Mouse (Mus musculus) myocyte (in vitro differentiated cells): ENCODE measurements around the gene Gm28230. TPM values are rescaled to one million over a fixed set of nuclear protein-coding genes. Genes with fewer than 3 reads are reported as not detected.

Experiments used
- H3K27me3 ChIP-seq: one replicate; pipeline ENCODE4 v1.6.1; 2011; ENCODE audit not compliant: control insufficient read depth, insufficient read depth, insufficient read length
- H3K36me3 ChIP-seq: one replicate; pipeline ENCODE4 v1.6.1; 2011; ENCODE audit not compliant: control insufficient read depth, insufficient read depth
- H3K4me2 ChIP-seq: one replicate; pipeline ENCODE4 v1.6.1; 2011; ENCODE audit warnings: low read depth, control low read depth
- H3K4me3 ChIP-seq: one replicate; pipeline ENCODE4 v1.5.1; 2011; ENCODE audit warnings: mild to moderate bottlenecking, control low read depth, moderate library complexity
- H3K79me2 ChIP-seq: one replicate; pipeline ENCODE4 v1.6.1; 2011; ENCODE audit not compliant: control insufficient read depth, insufficient read depth
- H3ac ChIP-seq: one replicate; pipeline ENCODE4 v1.6.1; 2011; ENCODE audit not compliant: control insufficient read depth, insufficient read length
- CEBPB ChIP-seq: IDR thresholded peaks from 2 replicates; pipeline ENCODE4 v1.6.1; 2011; ENCODE audit warnings: mild to moderate bottlenecking, moderate library complexity; ENCODE audit not compliant: poor library complexity, insufficient read depth, severe bottlenecking
- E2F4 ChIP-seq: IDR thresholded peaks from one replicate; pipeline ENCODE4 v1.6.1; 2011; ENCODE audit warnings: mild to moderate bottlenecking, control low read depth, moderate library complexity; ENCODE audit not compliant: insufficient read depth
- MAX ChIP-seq: IDR thresholded peaks from one replicate; pipeline ENCODE4 v1.6.1; 2011; ENCODE audit warnings: low read depth, mild to moderate bottlenecking, control low read depth
- MYOD1 ChIP-seq, 3 experiments: IDR thresholded peaks; one replicate each; pipeline ENCODE4 v1.6.1; 2011; ENCODE audit warnings: control low read depth in 2 of 3, low read depth in 2 of 3, mild to moderate bottlenecking in 2 of 3, moderate library complexity in 1 of 3; ENCODE audit not compliant: insufficient read length in 2 of 3, control insufficient read depth in 1 of 3
- MYOG ChIP-seq, 3 experiments: IDR thresholded peaks; one replicate each; pipeline ENCODE4 v1.6.1; 2011; ENCODE audit warnings: control low read depth in 2 of 3, low read depth in 2 of 3, mild to moderate bottlenecking in 2 of 3; ENCODE audit not compliant: insufficient read length in 2 of 3, control insufficient read depth in 1 of 3, insufficient read depth in 1 of 3
- POLR2A ChIP-seq: IDR thresholded peaks from one replicate; pipeline ENCODE4 v1.6.1; 2011; ENCODE audit warnings: low read depth, mild to moderate bottlenecking, control low read depth, moderate library complexity; ENCODE audit not compliant: insufficient read length
- POLR2AphosphoS2 ChIP-seq: IDR thresholded peaks from one replicate; pipeline ENCODE4 v1.6.1; 2011; ENCODE audit warnings: low read depth, control low read depth; ENCODE audit not compliant: insufficient read length
- REST ChIP-seq: IDR thresholded peaks from one replicate; pipeline ENCODE4 v1.6.1; 2011; ENCODE audit warnings: mild to moderate bottlenecking, control low read depth, moderate library complexity; ENCODE audit not compliant: insufficient read depth, insufficient read length
- SRF ChIP-seq: IDR thresholded peaks from one replicate; pipeline ENCODE4 v1.6.1; 2011; ENCODE audit warnings: low read depth; ENCODE audit not compliant: control insufficient read depth, insufficient read length
- TCF12 ChIP-seq: IDR thresholded peaks from one replicate; pipeline ENCODE4 v1.6.1; 2011; ENCODE audit warnings: mild to moderate bottlenecking, control low read depth; ENCODE audit not compliant: poor library complexity, insufficient read depth, severe bottlenecking
- TCF3 ChIP-seq: IDR thresholded peaks from one replicate; pipeline ENCODE4 v1.6.1; 2011; ENCODE audit warnings: low read depth, control low read depth; ENCODE audit not compliant: insufficient read length
- USF1 ChIP-seq: IDR thresholded peaks from one replicate; pipeline ENCODE4 v1.6.1; 2011; ENCODE audit warnings: low read depth, mild to moderate bottlenecking, control low read depth, moderate library complexity
- polyA plus RNA-seq: library from polyadenylated mRNA; unstranded; fragments of >200 nt; fragmentation: generic; extraction: Trizol; gene quantifications from one replicate; pipeline ENCODE4 v1.2.1, GENCODE M21; 2012; ENCODE audit warnings: missing spikeins

The Gm28230 gene
- polyA plus RNA-seq, 1 experiment, result not detected

DNA sequence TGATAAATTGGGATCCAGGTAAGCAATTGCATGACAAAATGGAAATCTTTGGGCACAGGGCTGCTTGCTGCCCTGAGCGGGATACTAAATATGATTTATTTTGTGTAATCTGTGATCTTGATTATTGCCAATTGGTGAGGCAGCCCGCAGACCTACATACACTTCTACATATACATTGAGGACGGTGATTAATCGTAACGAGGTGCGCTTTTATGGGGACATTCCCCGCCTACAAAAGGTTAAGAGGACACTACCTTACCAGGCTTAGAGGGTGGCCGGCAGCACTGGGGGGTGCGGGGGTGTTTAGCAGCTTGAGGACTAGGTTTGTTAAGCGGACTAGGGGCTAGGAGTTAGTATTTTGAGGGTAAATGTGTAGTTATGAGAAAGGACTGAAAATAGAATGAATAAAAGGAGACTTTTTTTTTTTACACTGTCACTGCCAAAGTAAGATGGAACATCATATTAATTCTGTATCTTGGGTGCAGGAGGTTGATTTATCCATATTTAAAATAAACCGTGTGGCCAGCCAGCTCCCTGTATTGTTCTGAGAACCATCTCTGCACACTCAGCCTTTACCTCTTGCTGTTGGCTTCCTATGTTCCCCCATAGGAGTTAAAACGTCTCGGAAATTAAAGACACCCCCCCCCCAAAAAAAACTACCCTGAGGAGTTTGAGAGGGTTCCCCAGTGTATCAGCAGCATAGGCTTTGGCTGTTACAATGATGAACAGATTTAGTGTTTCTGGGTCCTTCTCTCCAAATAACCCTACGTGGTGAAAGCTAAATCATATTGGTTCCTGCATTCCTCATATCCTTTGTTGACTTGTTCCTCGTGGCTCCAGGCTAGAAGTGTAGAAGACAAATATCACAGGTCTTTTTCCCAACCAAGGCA lies 10.4 kb downstream of the Gm28230 start:
- Histone ChIP-seq H3K4me3 (no peak overlapping the region), H3ac (no peak overlapping the region), H3K4me2 (no peak overlapping the region), H3K36me3 (no peaks in the 10 kb centered on the region), H3K79me2 (no peaks in the 10 kb centered on the region), H3K27me3 (peaks cover 75% of the 10 kb centered on the region)
- TF ChIP-seq POLR2A, result no peak
- no peak for TF ChIP-seq MYOG (IDR thresholded peaks at IDR 0.05; ENCODE audit: control insufficient read depth in 1 of 3, insufficient read depth in 1 of 3, insufficient read length in 2 of 3, low read depth in 2 of 3)
- no peak for TF ChIP-seq TCF12
- no peak for TF ChIP-seq CEBPB

- H3K4me3 ChIP-seq, result no peak overlapping the region
- no peak for TF ChIP-seq E2F4
- TF ChIP-seq POLR2A, result no peak
- no peak for TF ChIP-seq MYOD1 (IDR thresholded peaks at IDR 0.05; ENCODE audit: control insufficient read depth in 1 of 3, insufficient read length in 2 of 3, low read depth in 2 of 3)
- TF ChIP-seq TCF3, result no peak
- no peak for TF ChIP-seq SRF
- no peak for TF ChIP-seq MYOG (IDR thresholded peaks at IDR 0.05; ENCODE audit: control insufficient read depth in 1 of 3, insufficient read depth in 1 of 3, insufficient read length in 2 of 3, low read depth in 2 of 3)
- no peak for TF ChIP-seq POLR2AphosphoS2
- no peak for TF ChIP-seq USF1
- TF ChIP-seq CEBPB, result no peak
- no peak for TF ChIP-seq REST
- no peak for TF ChIP-seq MAX
- no peak for TF ChIP-seq TCF12
These were observed 11.1 kb downstream of the Gm28230 start for GRCm38 (mm10) chr2:74737578-74738070.

GRCm38 (mm10) chr2:74738623-74739475 lies 12.3 kb downstream of the Gm28230 start:
- H3K79me2 ChIP-seq, result no peaks in the 10 kb centered on the region
- H3K4me3 ChIP-seq, result no peak overlapping the region
- no peak overlapping the region for H3ac ChIP-seq
- H3K27me3 ChIP-seq, result peaks cover 61% of the 10 kb centered on the region
- TF ChIP-seq POLR2AphosphoS2 (no peak), MAX (no peak)
- no peaks in the 10 kb centered on the region for H3K36me3 ChIP-seq
- H3K4me2 ChIP-seq, result no peak overlapping the region

More at GRCm38 (mm10) chr2:74737578-74738070, 11.1 kb downstream of the Gm28230 start:
- no peak overlapping the region for H3K4me2 ChIP-seq
- peaks cover 71% of the 10 kb centered on the region for H3K27me3 ChIP-seq
- no peaks in the 10 kb centered on the region for H3K79me2 ChIP-seq
- no peaks in the 10 kb centered on the region for H3K36me3 ChIP-seq
- no peak overlapping the region for H3ac ChIP-seq

DNA sequence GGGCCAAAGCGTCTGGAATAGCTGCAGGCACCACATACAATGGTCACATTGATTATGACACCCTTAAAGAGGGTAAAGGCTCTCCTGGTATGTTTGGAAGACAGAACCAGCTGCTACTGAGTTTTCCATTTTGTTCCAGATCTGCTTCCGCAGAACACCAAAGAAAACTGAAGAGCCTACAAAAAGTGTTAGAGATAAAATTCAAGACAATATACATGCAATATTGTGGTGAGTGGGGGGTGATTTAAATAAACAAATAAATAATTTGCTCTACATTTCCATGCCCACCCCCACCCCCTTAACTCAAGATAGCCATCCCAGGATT lies 12.9 kb downstream of the Gm28230 start:
- H3K27me3 ChIP-seq, result peaks cover 55% of the 10 kb centered on the region

GRCm38 (mm10) chr2:74739869-74740268 lies 13.3 kb downstream of the Gm28230 start:
- Histone ChIP-seq H3K4me2 (no peak overlapping the region), H3K27me3 (peaks cover 51% of the 10 kb centered on the region), H3K36me3 (no peaks in the 10 kb centered on the region), H3K4me3 (no peak overlapping the region), H3K79me2 (no peaks in the 10 kb centered on the region), H3ac (no peak overlapping the region)
- TF ChIP-seq REST (no peak), MAX (no peak), MYOD1 (IDR thresholded peaks at IDR 0.05; ENCODE audit: control insufficient read depth in 1 of 3, insufficient read length in 2 of 3, low read depth in 2 of 3) (no peak), POLR2A (no peak), SRF (no peak), E2F4 (no peak), TCF3 (no peak), USF1 (no peak), MYOG (IDR thresholded peaks at IDR 0.05; ENCODE audit: control insufficient read depth in 1 of 3, insufficient read depth in 1 of 3, insufficient read length in 2 of 3, low read depth in 2 of 3) (no peak), POLR2AphosphoS2 (no peak), CEBPB (no peak), TCF12 (no peak)

More for the DNA sequence above, 12.9 kb downstream of the Gm28230 start:
- H3K36me3 ChIP-seq, result no peaks in the 10 kb centered on the region
- H3K79me2 ChIP-seq, result no peaks in the 10 kb centered on the region
- H3K4me3 ChIP-seq, result no peak overlapping the region
- no peak overlapping the region for H3ac ChIP-seq
- no peak overlapping the region for H3K4me2 ChIP-seq
- no peak for TF ChIP-seq MYOG (IDR thresholded peaks at IDR 0.05; ENCODE audit: control insufficient read depth in 1 of 3, insufficient read depth in 1 of 3, insufficient read length in 2 of 3, low read depth in 2 of 3)
- no peak for TF ChIP-seq SRF
- no peak for TF ChIP-seq POLR2A
- no peak for TF ChIP-seq REST
